In genomic region chr6:99726576-99727303, GRCm38 (mm10) we compare ENCODE assay signal across 9 mouse cellular contexts. TPM values are rescaled to one million over a fixed set of nuclear protein-coding genes. Genes with fewer than 3 reads are reported as not detected.
A peak's percentile ranks its signal among the peaks of the same experiment; 100 is the strongest.
DNase-seq lines count a peak whose midpoint lies in the region; ATAC-seq and TF ChIP-seq lines count a peak whose summit lies in the region.
"Had no signal": no experiment of that assay in that cellular context is flagged by ENCODE, and none has a peak within 500 bp of the region (broad histone marks: within the 10 kb centered on the region; RNA-seq: fewer than 3 reads in every experiment).

No protein-coding gene starts in this region.

- peak overlapping the region; percentile 89 for H3K4me2 ChIP-seq in hindbrain, embryonic 14.5 days (replicated peaks)
- peak overlapping the region; percentile 92 for H3K4me2 ChIP-seq in midbrain, embryonic 13.5 days (replicated peaks)

- WGBS in kidney, adult 2 months: 9% methylated on average over 22 of the region's 22 CpGs
- 3% methylated on average over 22 of the region's 22 CpGs for WGBS in hindbrain, embryonic 14.5 days
- 4% methylated on average over 22 of the region's 22 CpGs for WGBS in midbrain, embryonic 13.5 days

- no peak for DNase-seq in kidney, adult 2 months
- DNase-seq in kidney, adult 18-20 months: no peak
- DNase-seq in embryo, embryonic 10 days (ENCODE audit: low spot score): peak; percentile 29
- DNase-seq in hindbrain, embryonic 14.5 days (ENCODE audit: low spot score): no peak
- DNase-seq in spleen, postnatal 4 days (ENCODE audit: low spot score in 2 of 2): no peak
- DNase-seq in layer of hippocampus, adult 18-20 months (ENCODE audit: low spot score in 2 of 2): no peak
- DNase-seq in adipocyte (ENCODE audit: low spot score): no peak

- no peak for ATAC-seq in hindbrain, embryonic 14.5 days (ENCODE audit: low FRiP score)
- 0 out of 2 replicates have a peak, but pooled peaks have one; percentile 55 for ATAC-seq in midbrain, embryonic 13.5 days
- ATAC-seq: Patski had no signal

- H3K4me1 ChIP-seq in kidney, adult 2 months (ENCODE audit: control insufficient read depth, insufficient read depth, low read length): no peaks in the 10 kb centered on the region
- H3K4me1 ChIP-seq in hindbrain, embryonic 14.5 days (replicated peaks; ENCODE audit: control insufficient read depth, insufficient read depth, low read length): peaks cover 11% of the 10 kb centered on the region; the same call in 1 of the 2 replicates
- H3K4me1 ChIP-seq in midbrain, embryonic 13.5 days (replicated peaks): peaks cover 19% of the 10 kb centered on the region

- no peaks in the 10 kb centered on the region for H3K36me3 ChIP-seq in kidney, adult 2 months (ENCODE audit: control insufficient read depth, insufficient read depth, low read length)
- no peaks in the 10 kb centered on the region for H3K36me3 ChIP-seq in hindbrain, embryonic 14.5 days (replicated peaks; ENCODE audit: control insufficient read depth, insufficient read depth)
- H3K36me3 ChIP-seq in midbrain, embryonic 13.5 days: no peaks in the 10 kb centered on the region

- H3K9me3 ChIP-seq in hindbrain, embryonic 14.5 days (ENCODE audit: control insufficient read depth, low read length): no peaks in the 10 kb centered on the region
- no peaks in the 10 kb centered on the region for H3K9me3 ChIP-seq in midbrain, embryonic 13.5 days

- H3K27me3 ChIP-seq in kidney, adult 2 months (replicated peaks; ENCODE audit: control insufficient read depth, insufficient read depth, low read length): no peaks in the 10 kb centered on the region
- peaks cover 52% of the 10 kb centered on the region for H3K27me3 ChIP-seq in hindbrain, embryonic 14.5 days (ENCODE audit: control insufficient read depth, insufficient read depth, low read length)
- H3K27me3 ChIP-seq in midbrain, embryonic 13.5 days: peaks cover 61% of the 10 kb centered on the region

- H3K27ac ChIP-seq in kidney, adult 2 months (ENCODE audit: insufficient read depth, low read depth, low read length): no peak overlapping the region
- H3K27ac ChIP-seq in hindbrain, embryonic 14.5 days: no peak overlapping the region
- H3K27ac ChIP-seq in midbrain, embryonic 13.5 days: no peak overlapping the region

- no peak for TF ChIP-seq CTCF in kidney, adult 2 months (conservative IDR thresholded peaks at IDR 0.05; ENCODE audit: insufficient read depth, insufficient read length, low read depth, low read length)

- TF ChIP-seq POLR2A in kidney, adult 2 months (IDR thresholded peaks at IDR 0.05; ENCODE audit: low read depth, low read length): no peak

- H3K4me3 ChIP-seq in kidney, adult 2 months (ENCODE audit: insufficient read depth, low read depth, low read length): 0 out of 2 replicates have a peak overlapping the region, but pooled peaks have one; percentile 19
- H3K4me3 ChIP-seq in hindbrain, embryonic 14.5 days (replicated peaks; ENCODE audit: low read length): peak overlapping the region; percentile 45
- peak overlapping the region; percentile 45 for H3K4me3 ChIP-seq in midbrain, embryonic 13.5 days (replicated peaks)

- H3K9ac ChIP-seq in hindbrain, embryonic 14.5 days: peak overlapping the region; percentile 52
- H3K9ac ChIP-seq in midbrain, embryonic 13.5 days (replicated peaks): peak overlapping the region; percentile 47

RNA-seq across cellular contexts. Expression of gene Prok2, which starts 0.5 kb away (rescaled TPM):
- polyA plus RNA-seq in kidney, adult 2 months (2012; rRNA removed): 0.14 and 0.19 TPM in 2 replicates
- 0.18 TPM in 1 of 2 replicates, not detected in the other for polyA plus RNA-seq in hindbrain, embryonic 14.5 days (2014; fragmentation: Nextera tagmentation; extraction: Ambion mirVana)
- 0.32 and 0.39 TPM in 2 replicates for polyA plus RNA-seq in midbrain, embryonic 13.5 days (2015; fragmentation: Nextera tagmentation; extraction: Ambion mirVana)
- 1 to 10 TPM in 1 of 2 experiments, under 1 TPM in 1; 0.79 to 1.1 TPM for total RNA-seq in layer of hippocampus, adult 18-20 months (2021)
- polyA plus RNA-seq: Patski had no signal

RNA-seq across cellular contexts. Expression of gene Gpr27, which starts 34.3 kb away (rescaled TPM):
- 0.99 and 1.2 TPM in 2 replicates for polyA plus RNA-seq in kidney, adult 2 months (2012; rRNA removed)
- 23.0 and 27.9 TPM in 2 replicates for polyA plus RNA-seq in hindbrain, embryonic 14.5 days (2014; fragmentation: Nextera tagmentation; extraction: Ambion mirVana)
- 8.4 and 9.0 TPM in 2 replicates for polyA plus RNA-seq in midbrain, embryonic 13.5 days (2015; fragmentation: Nextera tagmentation; extraction: Ambion mirVana)
- total RNA-seq in layer of hippocampus, adult 18-20 months (2021): 10 to 100 TPM; 57.6 to 61.4 TPM
